Mouse (Mus musculus) hindbrain, embryonic 11.5 days (tissue): ENCODE measurements around the gene Pde4d. TPM values are rescaled to one million over a fixed set of nuclear protein-coding genes. Genes with fewer than 3 reads are reported as not detected.

Experiments
- ATAC-seq: fragments of 200-750 bp; cut with Nextera tagmentation; 2 replicates; pipeline ENCODE4 v1.8.0; 2017; ENCODE audit warnings: mild to moderate bottlenecking, moderate TSS enrichment, moderate library complexity; ENCODE audit not compliant: low FRiP score
- DNase-seq: peaks from one replicate; pipeline ENCODE4 v3.0.0-alpha.2; 2015; ENCODE audit warnings: low spot score
- H3K27ac ChIP-seq: fragments of 300-500 bp; sonication (generic); 2 replicates; pipeline ENCODE4 v1.5.1; 2014; ENCODE audit warnings: mild to moderate bottlenecking, low read depth, low read length
- H3K27me3 ChIP-seq: fragments of 300-500 bp; sonication (generic); 2 replicates; pipeline ENCODE4 v1.6.1; 2014; ENCODE audit warnings: mild to moderate bottlenecking, low read length, moderate library complexity, mixed read lengths; ENCODE audit not compliant: control insufficient read depth, insufficient read depth
- H3K36me3 ChIP-seq: fragments of 300-500 bp; sonication (generic); 2 replicates; pipeline ENCODE4 v1.6.1; 2014; ENCODE audit warnings: mild to moderate bottlenecking, low read length, moderate library complexity, mixed read lengths; ENCODE audit not compliant: control insufficient read depth, insufficient read depth
- H3K4me1 ChIP-seq: fragments of 300-500 bp; sonication (generic); replicated peaks from 2 replicates; pipeline ENCODE4 v1.6.1; 2014; ENCODE audit warnings: low read length, mixed read lengths; ENCODE audit not compliant: control insufficient read depth, insufficient read depth
- H3K4me2 ChIP-seq: fragments of 300-500 bp; sonication (generic); replicated peaks from 2 replicates; pipeline ENCODE4 v1.6.1; 2014; ENCODE audit warnings: mild to moderate bottlenecking, low read depth, low read length
- H3K4me3 ChIP-seq: fragments of 300-500 bp; sonication (generic); 2 replicates; pipeline ENCODE4 v1.5.1; 2014; ENCODE audit warnings: low read depth, low read length
- H3K9ac ChIP-seq: fragments of 300-500 bp; sonication (generic); 2 replicates; pipeline ENCODE4 v1.6.1; 2014; ENCODE audit warnings: low read depth, low read length
- H3K9me3 ChIP-seq: fragments of 300-500 bp; sonication (generic); 2 replicates; pipeline ENCODE4 v1.6.1; 2016; ENCODE audit warnings: low read length; ENCODE audit not compliant: control insufficient read depth
- WGBS: fragments of 180-500 bp; shearing (Covaris S2); extraction: QIAGEN DNeasy Blood & Tissue Kit; methylation state at CpG from one replicate; pipeline ENCODE4 v1.1.7; 2014; 5-methylcytosine and 5-hydroxymethylcytosine counted together
- polyA plus RNA-seq: library from polyadenylated mRNA; unstranded; fragments of >200 nt; fragmentation: Nextera tagmentation; extraction: Ambion mirVana; gene quantifications from 2 replicates; pipeline ENCODE4 v1.2.1, GENCODE M21; 2014

The Pde4d gene
- polyA plus RNA-seq, 1 experiment from 2014 or later: 18.3 TPM

- no peak overlapping the region for H3K4me2 ChIP-seq
- H3K9ac ChIP-seq: no peak overlapping the region
- no peaks in the 10 kb centered on the region for H3K4me1 ChIP-seq
- no peak overlapping the region for H3K27ac ChIP-seq
- DNase-seq (no peak), ATAC-seq (no peak)
- no peaks in the 10 kb centered on the region for H3K9me3 ChIP-seq
- H3K4me3 ChIP-seq: no peak overlapping the region
- H3K36me3 ChIP-seq: no peaks in the 10 kb centered on the region
- H3K27me3 ChIP-seq: no peaks in the 10 kb centered on the region
Observed at GRCm38 (mm10) chr13:108666579-108666978, 216.8 kb downstream of the Pde4d start.

- Histone ChIP-seq H3K27me3 (no peaks in the 10 kb centered on the region), H3K4me3 (no peak overlapping the region), H3K36me3 (no peaks in the 10 kb centered on the region), H3K4me1 (no peaks in the 10 kb centered on the region), H3K27ac (no peak overlapping the region), H3K9me3 (no peaks in the 10 kb centered on the region), H3K4me2 (no peak overlapping the region), H3K9ac (no peak overlapping the region)
- ATAC-seq (no peak), DNase-seq (no peak)
- WGBS: 88% methylated on average over 1 of the region's 1 CpGs
Observed at GRCm38 (mm10) chr13:108667077-108667476, 217.3 kb downstream of the Pde4d start.

DNA sequence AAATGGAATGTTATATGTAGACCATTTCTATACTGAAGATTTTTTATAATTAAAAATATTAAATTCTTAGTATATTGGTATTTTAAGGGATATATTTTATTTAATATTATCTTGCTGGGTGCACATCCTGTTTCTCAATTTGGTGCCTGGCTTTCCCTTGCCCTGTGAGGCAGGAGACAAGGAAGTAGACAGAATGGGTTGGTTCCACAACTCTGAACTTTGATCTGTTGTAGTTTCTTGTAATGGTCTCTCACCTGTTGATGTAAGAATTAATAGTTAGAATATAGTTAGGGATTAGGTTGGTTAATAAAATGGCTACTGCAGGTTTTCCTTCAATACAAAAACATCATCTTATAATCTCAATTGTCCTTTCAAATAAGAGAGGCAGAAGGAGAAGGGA lies 227.3 kb downstream of the Pde4d start:
- Histone ChIP-seq H3K36me3 (no peaks in the 10 kb centered on the region), H3K4me2 (no peak overlapping the region), H3K27ac (no peak overlapping the region), H3K9me3 (no peaks in the 10 kb centered on the region), H3K4me3 (no peak overlapping the region), H3K4me1 (no peaks in the 10 kb centered on the region), H3K9ac (no peak overlapping the region), H3K27me3 (no peaks in the 10 kb centered on the region)
- DNase-seq: no peak
- no peak for ATAC-seq

DNA sequence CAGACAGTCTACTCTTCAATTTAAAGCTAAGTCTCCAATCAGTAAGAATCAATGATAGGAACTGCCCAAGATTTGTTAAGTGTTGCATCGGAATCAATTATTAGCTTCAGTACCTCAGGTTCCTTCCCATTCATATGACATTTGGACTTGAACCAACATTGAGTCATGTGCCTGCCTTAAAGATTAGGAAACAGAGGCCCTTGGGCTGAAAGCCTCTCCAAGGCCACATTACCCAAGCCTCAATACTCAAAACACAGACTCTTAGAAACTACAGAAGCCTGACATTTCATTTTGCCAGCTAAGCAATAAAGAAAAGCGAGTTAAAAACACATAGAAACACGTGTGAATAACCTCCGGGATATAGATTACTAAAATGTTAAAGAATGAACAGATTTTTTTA lies 233.3 kb downstream of the Pde4d start:
- H3K4me1 ChIP-seq: no peaks in the 10 kb centered on the region
- no peak overlapping the region for H3K4me3 ChIP-seq
- DNase-seq: no peak
- H3K36me3 ChIP-seq: no peaks in the 10 kb centered on the region
- H3K9ac ChIP-seq: no peak overlapping the region
- WGBS: 89% methylated on average over 4 of the region's 4 CpGs
- no peak overlapping the region for H3K27ac ChIP-seq
- H3K9me3 ChIP-seq: no peaks in the 10 kb centered on the region
- H3K27me3 ChIP-seq: no peaks in the 10 kb centered on the region
- H3K4me2 ChIP-seq: no peak overlapping the region
- no peak for ATAC-seq

DNA sequence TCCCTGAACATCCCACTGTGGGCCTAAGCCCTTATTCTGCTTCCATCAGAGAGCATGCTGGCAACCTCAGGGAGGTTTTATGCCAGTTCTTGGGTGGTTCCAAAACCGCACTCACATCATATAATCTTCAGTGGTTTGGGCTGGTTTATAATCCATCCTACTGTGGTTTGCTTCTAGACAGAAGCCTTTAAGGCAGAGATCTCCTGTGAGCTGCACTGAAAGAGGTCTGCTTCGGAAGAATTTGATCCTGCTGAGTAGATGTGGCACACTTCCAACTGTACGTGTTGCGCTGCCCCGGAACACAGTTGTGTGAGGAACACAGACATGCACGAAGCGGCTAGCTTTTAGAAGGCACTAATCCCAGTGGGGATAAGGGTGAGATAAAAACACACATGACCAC lies 236.1 kb downstream of the Pde4d start:
- Histone ChIP-seq H3K9ac (no peak overlapping the region), H3K4me3 (no peak overlapping the region), H3K9me3 (no peaks in the 10 kb centered on the region), H3K4me2 (no peak overlapping the region), H3K4me1 (no peaks in the 10 kb centered on the region), H3K36me3 (no peaks in the 10 kb centered on the region), H3K27me3 (no peaks in the 10 kb centered on the region), H3K27ac (no peak overlapping the region)
- DNase-seq (no peak), ATAC-seq (no peak)
- WGBS: 87% methylated on average over 7 of the region's 7 CpGs

- H3K36me3 ChIP-seq: no peaks in the 10 kb centered on the region
- DNase-seq (no peak), ATAC-seq (no peak)
- WGBS: 80% methylated on average over 2 of the region's 2 CpGs
- H3K9ac ChIP-seq: no peak overlapping the region
- no peaks in the 10 kb centered on the region for H3K27me3 ChIP-seq
- H3K9me3 ChIP-seq: no peaks in the 10 kb centered on the region
- H3K27ac ChIP-seq: no peak overlapping the region
- no peak overlapping the region for H3K4me3 ChIP-seq
- H3K4me1 ChIP-seq: no peaks in the 10 kb centered on the region
- no peak overlapping the region for H3K4me2 ChIP-seq
Observed at GRCm38 (mm10) chr13:108686262-108686661, 236.5 kb downstream of the Pde4d start.

DNA sequence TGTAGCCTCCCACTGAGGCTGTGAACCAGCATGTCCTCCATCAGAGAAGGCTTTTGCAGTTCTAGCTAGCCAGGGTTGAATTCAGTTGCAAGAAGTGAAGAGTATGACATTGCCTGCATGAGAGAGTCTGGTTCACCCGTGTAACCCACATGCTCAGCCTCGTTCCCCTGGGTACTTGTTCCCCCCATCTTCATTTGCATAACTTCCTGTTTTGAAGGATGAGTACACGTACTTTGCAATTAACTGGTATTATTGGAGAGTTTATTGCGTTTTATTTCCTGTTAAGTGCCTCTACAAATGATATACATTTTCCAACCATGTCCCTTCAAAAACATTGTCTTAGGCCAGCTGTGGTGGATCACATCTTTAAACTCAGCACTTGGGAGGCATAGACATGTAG lies 237.1 kb downstream of the Pde4d start:
- WGBS: 81% methylated on average over 4 of the region's 4 CpGs
- H3K4me2 ChIP-seq: no peak overlapping the region
- DNase-seq: no peak
- H3K9ac ChIP-seq: no peak overlapping the region
- no peaks in the 10 kb centered on the region for H3K27me3 ChIP-seq
- no peak overlapping the region for H3K27ac ChIP-seq
- no peak for ATAC-seq
- no peaks in the 10 kb centered on the region for H3K36me3 ChIP-seq
- no peaks in the 10 kb centered on the region for H3K4me1 ChIP-seq
- H3K4me3 ChIP-seq: no peak overlapping the region
- no peaks in the 10 kb centered on the region for H3K9me3 ChIP-seq

DNA sequence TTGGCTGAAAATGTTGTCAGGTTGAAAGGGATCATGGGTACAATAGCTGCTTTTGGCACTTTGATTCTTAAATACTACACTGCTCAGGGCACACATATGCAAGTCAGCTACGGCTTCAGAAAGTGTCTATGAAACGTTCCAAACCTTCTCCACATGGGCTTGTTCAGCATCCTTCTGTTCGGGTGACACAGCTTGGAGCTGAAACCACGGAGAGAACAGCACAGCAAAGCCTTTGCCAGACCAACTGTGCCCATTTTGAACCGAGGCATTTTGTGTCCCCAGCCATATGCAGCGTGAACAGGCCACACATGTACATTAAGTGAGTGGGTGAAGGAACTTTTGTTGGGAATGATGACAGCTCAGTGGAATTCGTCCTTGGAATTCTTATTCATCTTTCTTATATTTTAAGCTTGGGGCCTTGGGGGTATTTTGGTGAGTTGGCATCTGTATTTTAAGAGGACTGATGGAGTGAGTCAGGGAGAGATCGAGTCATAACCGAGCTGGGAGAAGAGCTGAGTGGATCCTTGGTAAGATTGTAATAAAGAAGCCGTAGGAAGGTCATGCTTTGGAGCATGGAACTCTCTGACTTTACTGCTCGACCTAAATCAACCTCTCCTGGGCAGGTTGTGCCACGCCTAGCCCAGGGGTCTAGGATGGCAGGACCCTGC lies 243.3 kb downstream of the Pde4d start:
- H3K9ac ChIP-seq: no peak overlapping the region
- H3K36me3 ChIP-seq: no peaks in the 10 kb centered on the region
- no peak overlapping the region for H3K4me3 ChIP-seq
- ATAC-seq (no peak), DNase-seq (no peak)
- H3K4me2 ChIP-seq: no peak overlapping the region
- 81% methylated on average over 12 of the region's 12 CpGs for WGBS
- no peak overlapping the region for H3K27ac ChIP-seq
- no peaks in the 10 kb centered on the region for H3K4me1 ChIP-seq
- no peaks in the 10 kb centered on the region for H3K9me3 ChIP-seq
- H3K27me3 ChIP-seq: no peaks in the 10 kb centered on the region

DNA sequence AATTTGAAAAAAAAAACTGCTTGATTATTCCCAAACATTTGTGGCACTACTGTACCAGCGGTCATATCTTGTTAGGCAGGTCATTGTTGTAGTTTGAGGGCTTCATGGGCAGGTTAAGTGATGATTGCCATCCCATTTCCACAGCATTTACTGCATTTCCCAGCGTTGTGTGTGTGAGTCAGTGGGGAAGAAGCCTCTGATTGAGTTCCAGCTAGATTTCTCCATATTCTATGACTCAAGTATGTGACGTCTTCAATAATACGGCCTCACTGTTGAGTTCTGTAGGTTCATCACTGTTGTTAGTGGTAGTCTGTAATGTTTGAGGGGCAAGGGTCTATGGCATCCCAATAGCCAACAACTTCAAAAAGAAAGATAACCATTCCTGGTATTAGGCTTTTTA lies 255.7 kb downstream of the Pde4d start:
- WGBS: 90% methylated on average over 4 of the region's 4 CpGs
- H3K36me3 ChIP-seq: no peaks in the 10 kb centered on the region
- no peaks in the 10 kb centered on the region for H3K4me1 ChIP-seq

More for the DNA sequence above, 255.7 kb downstream of the Pde4d start:
- Histone ChIP-seq H3K27ac (no peak overlapping the region), H3K9ac (no peak overlapping the region), H3K4me2 (no peak overlapping the region), H3K27me3 (no peaks in the 10 kb centered on the region), H3K4me3 (no peak overlapping the region), H3K9me3 (no peaks in the 10 kb centered on the region)
- ATAC-seq (no peak), DNase-seq (no peak)
